Mouse (Mus musculus) liver, embryonic 13.5 days (tissue): Measurements from ENCODE around the gene Sgip1. TPM values are rescaled to one million over a fixed set of nuclear protein-coding genes. Genes with fewer than 3 reads are reported as not detected.

Experiments used
- ATAC-seq: fragments of 200-750 bp; cut with Nextera tagmentation; 2 replicates; pipeline ENCODE4 v1.8.0; 2017; ENCODE audit warnings: low read depth, mild to moderate bottlenecking, moderate number of reproducible peaks, moderate library complexity
- DNase-seq: peaks from one replicate; pipeline ENCODE4 v3.0.0; 2022
- H3K27ac ChIP-seq: fragments of 300-500 bp; sonication (generic); 2 replicates; pipeline ENCODE4 v1.5.1; 2015; ENCODE audit warnings: moderate library complexity, mild to moderate bottlenecking, inconsistent platforms
- H3K27me3 ChIP-seq: fragments of 300-500 bp; sonication (generic); 2 replicates; pipeline ENCODE4 v1.6.1; 2015; ENCODE audit warnings: mild to moderate bottlenecking, inconsistent platforms
- H3K36me3 ChIP-seq: fragments of 300-500 bp; sonication (generic); 2 replicates; pipeline ENCODE4 v1.6.1; 2015; ENCODE audit warnings: mild to moderate bottlenecking, inconsistent platforms
- H3K4me1 ChIP-seq: fragments of 300-500 bp; sonication (generic); replicated peaks from 2 replicates; pipeline ENCODE4 v1.6.1; 2015; ENCODE audit warnings: inconsistent platforms
- H3K4me2 ChIP-seq: fragments of 300-500 bp; sonication (generic); 2 replicates; pipeline ENCODE4 v1.6.1; 2015; ENCODE audit warnings: inconsistent platforms, mild to moderate bottlenecking, moderate library complexity
- H3K4me3 ChIP-seq: fragments of 300-500 bp; sonication (generic); replicated peaks from 2 replicates; pipeline ENCODE4 v1.5.1; 2015; ENCODE audit warnings: mild to moderate bottlenecking, inconsistent platforms
- H3K9ac ChIP-seq: fragments of 300-500 bp; sonication (generic); 2 replicates; pipeline ENCODE4 v1.6.1; 2015; ENCODE audit warnings: mild to moderate bottlenecking, inconsistent platforms
- H3K9me3 ChIP-seq: fragments of 300-500 bp; sonication (generic); replicated peaks from 2 replicates; pipeline ENCODE4 v1.6.1; 2016; ENCODE audit warnings: inconsistent platforms
- WGBS: fragments of 180-500 bp; shearing (Covaris S2); methylation state at CpG from one replicate; pipeline ENCODE4 v1.1.7; 2015; ENCODE audit not compliant: insufficient replicate concordance; 5-methylcytosine and 5-hydroxymethylcytosine counted together
- polyA plus RNA-seq: library from polyadenylated mRNA; unstranded; fragments of >200 nt; fragmentation: Nextera tagmentation; extraction: Ambion mirVana; gene quantifications from 2 replicates; pipeline ENCODE4 v1.2.1, GENCODE M21; 2015

Gene Sgip1
- polyA plus RNA-seq, 1 experiment from 2014 or later = 0.54 TPM

DNA sequence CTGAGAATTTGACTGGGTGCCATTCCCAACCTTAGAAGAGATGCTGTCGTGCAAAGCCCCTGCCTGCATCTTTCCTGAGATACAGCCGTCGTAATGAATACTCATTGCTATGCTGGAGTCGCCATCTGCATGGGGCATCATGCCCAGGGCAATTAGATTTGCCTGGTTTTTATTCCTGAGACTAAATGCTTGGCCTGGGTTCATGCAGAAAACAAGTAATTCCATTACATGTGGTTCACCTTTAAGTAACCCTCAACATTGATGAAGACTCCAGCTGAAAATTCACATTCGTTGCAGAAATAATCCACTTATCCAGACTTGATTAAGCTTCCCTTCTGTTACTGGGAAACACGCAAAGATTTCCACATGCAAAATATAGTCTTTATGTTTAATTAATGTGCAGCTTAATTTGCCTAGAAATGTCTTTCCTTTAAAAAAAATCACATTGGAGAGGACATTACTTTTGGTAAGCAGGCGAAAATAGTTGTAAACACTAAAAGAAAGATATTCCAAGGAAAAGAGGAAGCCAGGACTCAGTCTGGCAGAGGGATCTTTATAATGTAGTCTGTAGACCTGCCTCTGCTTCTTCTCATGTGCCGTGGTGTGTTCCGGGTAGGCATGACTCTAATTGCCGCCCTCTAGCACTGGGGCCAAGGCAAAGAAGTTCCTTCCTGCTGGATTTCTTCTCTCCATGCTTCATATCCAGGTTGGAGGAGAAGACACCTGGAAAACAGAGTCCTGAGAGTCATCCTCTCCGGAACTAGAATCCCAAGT is 100.0 kb downstream of the Sgip1 start:
- H3K27ac ChIP-seq = no peak overlapping the region
- H3K4me3 ChIP-seq = no peak overlapping the region
- H3K27me3 ChIP-seq = no peaks in the 10 kb centered on the region
- 72% methylated on average over 11 of the region's 11 CpGs for WGBS
- H3K36me3 ChIP-seq = no peaks in the 10 kb centered on the region
- ATAC-seq = no peak
- no peak overlapping the region for H3K9ac ChIP-seq
- H3K4me2 ChIP-seq = no peak overlapping the region
- no peaks in the 10 kb centered on the region for H3K4me1 ChIP-seq
- no peak for DNase-seq
- no peaks in the 10 kb centered on the region for H3K9me3 ChIP-seq

GRCm38 (mm10) chr4:102850498-102850897 is 109.4 kb downstream of the Sgip1 start:
- Histone ChIP-seq H3K36me3 (no peaks in the 10 kb centered on the region), H3K4me1 (no peaks in the 10 kb centered on the region), H3K27me3 (no peaks in the 10 kb centered on the region), H3K27ac (no peak overlapping the region), H3K4me2 (no peak overlapping the region), H3K9ac (no peak overlapping the region), H3K9me3 (no peaks in the 10 kb centered on the region), H3K4me3 (no peak overlapping the region)
- ATAC-seq = no peak
- WGBS = 75% methylated on average over 6 of the region's 6 CpGs
- no peak for DNase-seq

DNA sequence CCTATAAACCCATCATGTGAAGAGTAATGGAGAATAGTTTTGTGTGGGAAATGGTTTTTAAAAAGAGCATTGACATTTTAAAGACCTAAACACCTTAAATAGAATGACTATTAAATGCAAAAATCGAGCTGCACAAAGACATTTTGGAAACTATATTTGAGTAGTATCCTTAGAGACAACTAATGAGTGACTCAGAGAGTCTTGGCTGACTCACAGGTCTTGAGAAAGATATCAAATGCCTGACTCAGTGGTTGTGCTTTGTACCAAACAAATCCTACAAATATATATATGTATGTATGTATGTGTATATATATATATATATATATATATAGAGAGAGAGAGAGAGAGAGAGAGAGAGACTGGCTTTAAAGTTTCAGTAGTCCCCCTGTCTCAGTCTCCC is 110.1 kb downstream of the Sgip1 start:
- H3K9ac ChIP-seq = no peak overlapping the region
- no peaks in the 10 kb centered on the region for H3K4me1 ChIP-seq
- WGBS = 37% methylated on average over 1 of the region's 1 CpGs
- H3K4me3 ChIP-seq = no peak overlapping the region
- H3K4me2 ChIP-seq = no peak overlapping the region
- H3K27me3 ChIP-seq = no peaks in the 10 kb centered on the region
- DNase-seq (no peak), ATAC-seq (no peak)
- H3K9me3 ChIP-seq = no peaks in the 10 kb centered on the region
- no peak overlapping the region for H3K27ac ChIP-seq
- no peaks in the 10 kb centered on the region for H3K36me3 ChIP-seq

DNA sequence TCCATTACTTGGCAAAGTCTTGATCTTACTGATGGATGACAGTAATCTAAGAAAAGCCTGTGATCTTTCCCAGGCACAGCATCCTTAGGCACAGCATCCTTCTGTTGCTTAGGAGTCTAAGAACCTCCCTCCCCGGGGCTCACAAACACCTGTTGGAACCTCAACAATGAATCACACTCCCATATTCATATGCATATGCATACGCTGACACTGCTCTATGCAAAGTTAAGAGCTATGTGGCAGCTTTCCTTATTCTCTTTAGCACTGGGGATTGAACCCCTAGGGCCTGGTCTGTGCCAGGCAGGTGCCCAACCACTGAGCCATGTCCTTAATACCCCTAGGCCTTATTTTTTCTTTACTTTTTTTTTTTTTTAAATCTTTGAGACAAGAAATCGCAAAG is 111.2 kb downstream of the Sgip1 start:
- H3K9me3 ChIP-seq = no peaks in the 10 kb centered on the region
- ATAC-seq (no peak), DNase-seq (no peak)
- no peaks in the 10 kb centered on the region for H3K4me1 ChIP-seq
- H3K27ac ChIP-seq = no peak overlapping the region
- H3K27me3 ChIP-seq = no peaks in the 10 kb centered on the region
- H3K36me3 ChIP-seq = no peaks in the 10 kb centered on the region
- H3K4me2 ChIP-seq = no peak overlapping the region
- no peak overlapping the region for H3K4me3 ChIP-seq
- 60% methylated on average over 3 of the region's 3 CpGs for WGBS
- H3K9ac ChIP-seq = no peak overlapping the region

- no peak overlapping the region for H3K27ac ChIP-seq
- H3K9ac ChIP-seq = no peak overlapping the region
- H3K4me1 ChIP-seq = no peaks in the 10 kb centered on the region
- H3K4me3 ChIP-seq = no peak overlapping the region
- ATAC-seq (no peak), DNase-seq (no peak)
- 56% methylated on average over 5 of the region's 5 CpGs for WGBS
- H3K27me3 ChIP-seq = no peaks in the 10 kb centered on the region
- H3K36me3 ChIP-seq = no peaks in the 10 kb centered on the region
- H3K9me3 ChIP-seq = no peaks in the 10 kb centered on the region
- H3K4me2 ChIP-seq = no peak overlapping the region
Measured at GRCm38 (mm10) chr4:102852808-102853207, 111.7 kb downstream of the Sgip1 start.

DNA sequence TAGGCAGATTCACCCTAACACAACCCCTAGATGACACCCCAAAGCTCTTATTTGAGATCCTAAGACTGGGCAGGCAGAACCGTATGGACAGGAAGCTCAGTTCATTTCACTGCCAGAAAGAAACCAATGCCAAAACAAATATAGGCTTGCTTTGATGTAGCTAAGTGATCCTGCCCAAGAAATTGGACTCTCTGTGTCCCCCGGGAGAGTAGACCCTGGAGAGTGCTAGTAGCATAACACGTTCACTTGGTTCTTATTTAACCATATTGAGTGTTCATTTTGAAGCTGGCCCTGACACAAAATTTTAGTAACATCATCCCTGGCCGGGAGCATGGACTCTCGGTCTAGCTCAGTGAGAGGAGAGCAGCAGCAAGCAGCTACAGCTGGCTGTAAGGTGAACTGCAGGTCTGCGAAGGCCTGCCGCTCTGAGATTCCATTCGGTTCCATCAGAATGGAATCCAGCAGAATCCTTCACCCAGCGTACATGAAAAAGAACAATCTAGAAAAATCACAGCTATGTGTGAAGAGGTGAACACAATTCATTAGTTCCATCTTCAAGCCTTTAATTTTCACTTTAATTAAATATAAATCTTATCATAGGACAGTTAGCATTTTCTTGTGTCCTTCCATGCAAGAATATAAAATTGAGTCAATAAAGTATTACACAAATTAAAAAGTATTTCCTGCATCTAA is 112.4 kb downstream of the Sgip1 start:
- no peaks in the 10 kb centered on the region for H3K4me1 ChIP-seq
- ATAC-seq (no peak), DNase-seq (no peak)
- H3K27ac ChIP-seq = no peak overlapping the region
- no peaks in the 10 kb centered on the region for H3K36me3 ChIP-seq
- no peak overlapping the region for H3K9ac ChIP-seq
- 65% methylated on average over 9 of the region's 9 CpGs for WGBS
- no peak overlapping the region for H3K4me2 ChIP-seq
- no peak overlapping the region for H3K4me3 ChIP-seq
- no peaks in the 10 kb centered on the region for H3K27me3 ChIP-seq
- H3K9me3 ChIP-seq = no peaks in the 10 kb centered on the region

DNA sequence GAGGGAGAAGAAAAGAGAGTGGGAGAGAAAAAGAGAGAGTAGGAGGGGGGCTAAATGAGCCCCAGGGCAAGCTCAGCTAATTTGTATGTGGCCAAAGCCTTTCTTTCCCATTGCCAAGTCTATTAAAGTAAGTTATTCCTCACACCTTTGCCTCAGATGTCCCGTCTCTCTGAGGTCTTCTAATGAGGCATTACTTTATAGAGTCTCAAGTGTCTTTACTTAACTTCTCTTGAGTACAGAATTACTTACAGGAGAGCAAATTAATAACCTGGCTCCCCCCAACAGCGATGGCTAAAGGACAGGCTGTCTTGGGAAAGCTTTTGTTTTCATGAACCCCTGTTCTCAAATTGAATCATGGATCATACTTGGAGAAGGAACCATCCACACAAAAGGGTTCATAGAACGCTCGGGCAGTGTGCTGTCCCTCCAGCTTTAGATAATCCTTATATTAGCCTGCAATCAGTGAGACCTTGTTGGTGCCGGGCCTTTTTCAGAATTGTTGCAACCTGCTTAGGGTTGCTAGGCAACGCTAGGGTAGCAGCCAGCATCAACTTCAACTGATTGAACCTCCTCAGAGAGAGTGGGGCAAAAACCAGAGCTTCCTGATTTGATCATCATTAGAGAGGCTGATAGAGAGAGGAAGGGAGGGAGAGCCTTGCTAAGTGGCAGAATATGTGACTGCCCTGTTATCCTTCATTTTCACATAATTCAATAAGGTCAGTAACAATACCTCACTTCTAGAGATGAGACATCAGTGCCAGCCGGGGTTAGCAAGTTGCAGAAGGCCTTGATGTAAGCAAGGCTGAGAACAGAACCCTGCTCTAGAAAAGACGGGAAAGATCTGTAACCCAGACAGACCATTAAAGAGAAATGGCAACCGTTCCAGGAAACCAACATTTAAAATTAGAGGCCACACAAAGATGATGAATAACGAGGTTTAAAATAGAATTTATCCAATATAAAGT is 114.1 kb downstream of the Sgip1 start:
- Histone ChIP-seq H3K4me3 (no peak overlapping the region), H3K36me3 (no peaks in the 10 kb centered on the region), H3K4me1 (no peaks in the 10 kb centered on the region), H3K9ac (no peak overlapping the region), H3K9me3 (no peaks in the 10 kb centered on the region), H3K4me2 (no peak overlapping the region), H3K27me3 (no peaks in the 10 kb centered on the region), H3K27ac (no peak overlapping the region)
- 71% methylated on average over 10 of the region's 10 CpGs for whole genome bisulfite sequencing
- DNase-seq (no peak), ATAC-seq (no peak)

DNA sequence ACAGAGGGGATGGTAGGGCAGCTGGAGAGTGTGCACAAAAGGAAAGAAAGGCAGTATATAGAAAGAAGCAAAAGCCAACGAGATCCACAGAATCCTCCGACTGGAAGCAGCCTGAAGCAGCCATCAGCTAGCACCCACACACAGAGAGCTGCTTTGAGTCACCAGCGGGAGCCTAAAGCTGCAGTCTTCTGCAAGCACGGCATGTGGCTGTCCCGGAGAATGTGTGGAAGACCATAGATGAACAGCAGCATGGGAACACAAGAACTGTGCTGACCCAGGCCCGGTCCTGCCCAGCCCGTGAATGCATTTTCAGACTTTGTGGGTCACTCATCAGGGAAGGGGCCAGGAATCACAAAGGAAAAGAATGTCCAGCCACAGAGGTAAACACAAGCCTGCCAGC is 115.0 kb downstream of the Sgip1 start:
- H3K4me3 ChIP-seq = no peak overlapping the region
- H3K36me3 ChIP-seq = no peaks in the 10 kb centered on the region
- no peaks in the 10 kb centered on the region for H3K4me1 ChIP-seq
- WGBS = 60% methylated on average over 7 of the region's 7 CpGs
- no peak for DNase-seq
- no peak for ATAC-seq
- H3K9me3 ChIP-seq = no peaks in the 10 kb centered on the region
- no peaks in the 10 kb centered on the region for H3K27me3 ChIP-seq
- no peak overlapping the region for H3K27ac ChIP-seq
- H3K9ac ChIP-seq = no peak overlapping the region
- no peak overlapping the region for H3K4me2 ChIP-seq

DNA sequence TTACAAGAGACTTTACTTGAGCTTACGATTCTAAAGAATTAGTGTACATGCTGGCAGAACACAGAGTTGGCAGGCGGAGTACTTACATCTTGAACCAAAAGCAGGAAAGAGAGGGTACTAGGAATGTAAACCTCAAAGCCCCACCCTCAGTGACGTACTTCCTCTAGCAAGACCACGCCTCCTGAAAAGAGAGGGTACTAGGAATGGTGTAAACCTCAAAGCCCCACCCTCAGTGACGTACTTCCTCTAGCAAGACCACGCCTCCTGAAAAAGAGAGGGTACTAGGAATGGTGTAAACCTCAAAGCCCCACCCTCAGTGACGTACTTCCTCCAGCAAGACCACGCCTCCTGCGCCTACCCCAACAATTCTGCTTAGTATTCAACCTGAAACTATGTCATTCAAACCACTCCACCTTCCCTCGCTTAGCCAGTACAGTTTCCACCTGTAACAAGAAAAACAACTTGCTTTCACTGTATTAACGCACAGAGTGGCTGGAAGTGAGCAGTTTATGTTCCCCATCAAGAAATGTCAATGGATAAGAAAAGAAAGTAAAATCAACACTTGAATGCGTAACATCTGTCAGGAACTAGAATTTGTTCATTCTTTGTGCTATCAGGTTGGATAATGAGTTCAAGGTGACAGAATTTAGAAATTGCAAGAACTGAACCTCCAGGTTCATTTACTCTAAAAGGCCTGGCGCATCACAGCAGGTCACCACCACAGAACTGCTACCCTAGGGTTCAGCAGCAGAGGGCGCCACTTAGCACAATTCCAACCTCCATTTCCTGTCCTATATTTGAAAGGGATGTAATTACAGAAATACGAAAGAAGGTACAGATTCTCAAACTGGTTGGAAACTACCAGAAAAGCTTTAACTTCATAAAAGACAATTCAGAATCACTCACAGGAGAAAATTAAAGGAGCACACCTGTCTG is 118.4 kb downstream of the Sgip1 start:
- no peak overlapping the region for H3K9ac ChIP-seq
- no peak overlapping the region for H3K4me3 ChIP-seq
- no peak overlapping the region for H3K4me2 ChIP-seq
- WGBS = 76% methylated on average over 15 of the region's 15 CpGs
- no peaks in the 10 kb centered on the region for H3K36me3 ChIP-seq
- ATAC-seq (no peak), DNase-seq (no peak)
- no peak overlapping the region for H3K27ac ChIP-seq
- no peaks in the 10 kb centered on the region for H3K4me1 ChIP-seq
- no peaks in the 10 kb centered on the region for H3K27me3 ChIP-seq
- H3K9me3 ChIP-seq = no peaks in the 10 kb centered on the region

- H3K9ac ChIP-seq = no peak overlapping the region
- DNase-seq (no peak), ATAC-seq (peak; percentile 72)
- H3K36me3 ChIP-seq = no peaks in the 10 kb centered on the region
- H3K4me1 ChIP-seq = no peaks in the 10 kb centered on the region
- H3K4me3 ChIP-seq = no peak overlapping the region
- H3K4me2 ChIP-seq = no peak overlapping the region
- 61% methylated on average over 15 of the region's 15 CpGs for WGBS
- peak overlapping the region; percentile 34 for H3K27ac ChIP-seq
- H3K27me3 ChIP-seq = no peaks in the 10 kb centered on the region
- H3K9me3 ChIP-seq = no peaks in the 10 kb centered on the region
Measured at GRCm38 (mm10) chr4:102862751-102863710, 121.9 kb downstream of the Sgip1 start.
